Mouse (Mus musculus) testis, adult 2 months (tissue): ENCODE measurements around the gene Ciz1.

ENCODE experiments used
- CTCF ChIP-seq: fragments of 200-500 bp; IDR thresholded peaks from 2 replicates; pipeline ENCODE4 v1.5.1; 2012; ENCODE audit warnings: low read depth, mild to moderate bottlenecking, inconsistent platforms, low read length, moderate library complexity; ENCODE audit not compliant: control insufficient read depth, insufficient read depth, insufficient replicate concordance
- POLR2A ChIP-seq: fragments of 200-500 bp; IDR thresholded peaks from 2 replicates; pipeline ENCODE4 v1.6.1; 2012; ENCODE audit warnings: low read depth, mild to moderate bottlenecking, inconsistent platforms, low read length, moderate library complexity; ENCODE audit not compliant: control insufficient read depth

DNA sequence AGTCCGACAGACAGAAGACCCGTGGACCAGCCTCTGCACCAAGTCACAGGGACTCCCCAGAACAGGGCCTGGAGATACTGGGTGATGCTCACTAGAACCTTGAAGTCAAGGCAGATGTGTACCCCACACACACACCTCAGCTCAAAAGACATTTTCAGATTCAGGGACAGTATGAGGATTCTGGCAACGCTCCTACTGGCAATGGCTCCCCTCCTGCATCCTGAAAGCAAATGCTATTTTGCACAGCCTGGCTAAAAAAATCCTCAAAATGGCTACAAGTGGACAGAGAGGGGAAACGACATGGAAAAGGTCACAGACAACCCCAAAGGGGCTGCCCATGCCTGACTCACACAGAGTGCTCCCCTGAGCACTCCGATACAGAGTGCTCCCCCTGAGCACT is 20.0 kb upstream of the Ciz1 start:
- TF ChIP-seq CTCF (no peak), POLR2A (no peak)
